Mouse (Mus musculus) midbrain, embryonic 10.5 days (tissue): Measurements from ENCODE around the gene Pigl. TPM values are rescaled to one million over a fixed set of nuclear protein-coding genes. Genes with fewer than 3 reads are reported as not detected.
"Not testable (repeated sequence)": the region's sequence is repeated elsewhere in the genome, so short reads cannot be mapped to it uniquely, and the experiment has no call there.

Experiments used
- DNase-seq: peaks from one replicate; pipeline ENCODE4 v3.0.0-alpha.2; 2017; ENCODE audit warnings: low spot score
- H3K27ac ChIP-seq: fragments of 300-500 bp; sonication (generic); replicated peaks from 2 replicates; pipeline ENCODE4 v1.5.1; 2016; ENCODE audit warnings: mild to moderate bottlenecking
- H3K27me3 ChIP-seq: fragments of 300-500 bp; sonication (generic); 2 replicates; pipeline ENCODE4 v1.6.1; 2016; ENCODE audit warnings: low read depth, mild to moderate bottlenecking; ENCODE audit not compliant: poor library complexity, severe bottlenecking
- H3K36me3 ChIP-seq: fragments of 300-500 bp; sonication (generic); 2 replicates; pipeline ENCODE4 v1.6.1; 2016; ENCODE audit warnings: mild to moderate bottlenecking, moderate library complexity
- H3K4me1 ChIP-seq: fragments of 300-500 bp; sonication (generic); 2 replicates; pipeline ENCODE4 v1.6.1; 2016
- H3K4me3 ChIP-seq: fragments of 300-500 bp; sonication (generic); 2 replicates; pipeline ENCODE4 v1.5.1; 2016; ENCODE audit warnings: mild to moderate bottlenecking, moderate library complexity
- H3K9me3 ChIP-seq: fragments of 300-500 bp; sonication (generic); replicated peaks from 2 replicates; pipeline ENCODE4 v1.6.1; 2016; ENCODE audit warnings: mild to moderate bottlenecking
- WGBS: fragments of 180-500 bp; shearing (Covaris S2); methylation state at CpG from one replicate; pipeline ENCODE4 v1.1.7; 2016; 5-methylcytosine and 5-hydroxymethylcytosine counted together
- polyA plus RNA-seq: library from polyadenylated mRNA; unstranded; fragments of >200 nt; fragmentation: Nextera tagmentation; extraction: Ambion mirVana; gene quantifications from 2 replicates; pipeline ENCODE4 v1.2.1, GENCODE M21; 2016

The Pigl gene
- polyA plus RNA-seq, 1 experiment from 2014 or later, result 16.4 TPM

DNA sequence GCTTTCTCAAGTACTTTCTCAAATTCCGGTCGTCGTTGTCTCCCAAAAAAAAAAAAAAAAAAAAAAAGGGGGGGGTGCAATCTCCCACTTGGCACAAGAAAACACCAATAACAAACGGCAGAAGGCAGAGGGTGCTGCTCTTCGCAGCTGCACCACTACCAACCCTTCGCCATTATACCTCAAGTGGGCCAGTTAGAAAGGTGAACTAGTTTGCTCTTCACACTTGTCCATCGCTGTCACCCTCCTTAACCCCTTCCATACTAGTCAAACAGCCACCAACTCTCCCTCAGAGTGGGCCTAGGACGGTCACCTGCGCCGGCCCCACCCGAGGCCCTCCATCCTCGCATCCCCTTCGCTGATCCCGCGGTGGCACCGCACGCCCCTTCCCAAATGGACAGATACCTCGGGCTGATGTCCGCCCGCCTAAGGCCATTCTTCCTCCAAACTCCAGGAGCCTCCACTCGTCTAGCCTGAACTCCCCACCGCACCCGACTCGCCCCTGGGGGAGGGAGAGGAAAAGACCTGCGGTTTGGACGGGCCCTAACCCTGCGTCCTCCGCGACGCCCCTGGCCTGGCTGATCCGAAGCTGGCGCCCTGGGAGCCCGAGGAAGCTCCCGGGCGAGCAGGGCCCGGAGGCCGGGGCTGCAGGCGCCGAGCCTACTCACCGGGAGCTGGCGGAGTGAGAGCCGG lies 1.6 kb upstream of the Pigl start:
- H3K4me1 ChIP-seq, result peaks cover 29% of the 10 kb centered on the region
- DNase-seq, result peak; percentile 78
- WGBS, result 0% methylated on average over 42 of the region's 42 CpGs
- no peaks in the 10 kb centered on the region for H3K27me3 ChIP-seq
- peaks cover 16% of the 10 kb centered on the region; the same call in 1 of the 2 replicates for H3K36me3 ChIP-seq
- peak overlapping the region; percentile 94 for H3K4me3 ChIP-seq
- H3K27ac ChIP-seq, result peak overlapping the region; percentile 99
- H3K9me3 ChIP-seq, result no peaks in the 10 kb centered on the region

DNA sequence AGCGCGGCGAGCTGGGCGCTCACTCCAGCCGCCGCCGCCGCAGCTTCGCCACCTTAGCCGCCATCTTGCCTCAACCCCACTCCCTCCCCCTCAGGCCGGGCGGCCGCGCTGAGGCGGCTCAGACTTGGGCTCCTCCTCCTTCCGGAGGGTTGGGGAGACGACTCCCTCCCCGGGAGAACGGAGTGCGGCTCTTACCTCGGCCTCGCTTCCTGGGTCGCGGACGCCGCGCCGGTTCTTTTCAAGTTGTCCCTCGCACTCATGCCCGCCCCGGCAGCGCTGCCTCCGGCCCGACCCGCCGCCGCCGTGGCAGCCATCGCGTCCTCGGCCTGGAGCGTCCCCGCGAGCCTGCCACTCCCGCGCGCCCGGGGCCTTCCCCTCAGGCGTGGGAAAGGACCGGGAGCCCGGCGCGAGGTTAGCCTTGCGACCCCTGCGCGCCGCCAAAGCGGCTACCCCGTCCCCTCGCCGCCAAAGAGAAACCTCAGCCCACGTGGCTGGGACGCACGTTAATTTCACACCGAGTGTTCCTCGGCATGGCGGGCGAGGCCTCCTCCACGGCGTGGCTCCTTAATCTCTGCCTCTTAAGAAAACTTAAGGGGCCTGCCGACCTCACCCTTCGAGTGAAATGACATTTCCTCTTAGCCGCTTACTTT lies 894 bp upstream of the Pigl start:
- no peaks in the 10 kb centered on the region for H3K27me3 ChIP-seq
- WGBS, result under 1% methylated on average over 71 of the region's 73 CpGs
- peak; percentile 91 for DNase-seq

DNA sequence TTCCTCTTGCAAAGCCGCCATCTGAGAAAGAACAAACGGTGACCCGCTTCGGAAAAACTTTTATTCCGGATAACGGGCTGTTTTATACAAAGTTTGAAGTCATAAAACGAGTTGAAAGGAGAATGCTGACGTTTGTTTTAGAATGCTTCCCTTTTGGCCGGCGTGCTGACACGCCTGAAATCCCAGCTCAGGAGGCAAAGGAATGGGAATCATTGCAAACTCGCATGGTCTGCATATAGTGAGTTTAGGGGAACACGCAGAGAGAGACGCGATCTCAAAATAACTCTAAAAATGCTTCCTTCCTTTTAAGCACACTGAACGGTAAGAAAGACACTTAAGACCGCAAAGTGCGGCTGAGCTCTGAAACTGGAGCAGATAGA lies 379 bp upstream of the Pigl start:
- Histone ChIP-seq H3K4me3 (peak overlapping the region; percentile 94), H3K27me3 (no peaks in the 10 kb centered on the region), H3K27ac (peak overlapping the region; percentile 99), H3K4me1 (peaks cover 29% of the 10 kb centered on the region), H3K9me3 (no peaks in the 10 kb centered on the region), H3K36me3 (0 out of 2 replicates have a peak, but pooled peaks cover 12% of the 10 kb centered on the region)
- WGBS, result under 1% methylated on average over 18 of the region's 18 CpGs
- DNase-seq, result no peak

More for the DNA sequence above, 894 bp upstream of the Pigl start:
- Histone ChIP-seq H3K4me1 (peaks cover 29% of the 10 kb centered on the region), H3K27ac (peak overlapping the region; percentile 99), H3K9me3 (no peaks in the 10 kb centered on the region), H3K36me3 (0 out of 2 replicates have a peak, but pooled peaks cover 14% of the 10 kb centered on the region), H3K4me3 (peak overlapping the region; percentile 94)

DNA sequence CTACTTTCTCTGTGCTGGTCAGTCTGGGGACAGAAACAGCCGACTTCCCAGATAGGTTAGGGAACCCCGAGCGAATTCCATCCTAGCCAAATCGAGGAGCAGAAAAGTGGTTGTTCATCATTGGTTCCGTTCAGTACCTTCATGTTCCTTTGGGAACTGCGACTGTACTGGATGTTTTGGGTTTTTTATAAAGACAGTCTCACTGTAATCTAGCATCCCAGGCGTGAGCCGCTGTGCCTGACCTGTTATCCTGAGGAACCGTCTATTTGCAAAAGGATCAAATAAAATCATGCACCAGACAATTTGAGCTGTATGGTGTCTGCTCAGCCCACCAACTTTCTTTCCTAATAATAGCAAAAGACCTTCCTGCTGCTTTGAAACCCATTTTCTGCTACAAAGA lies 520 bp downstream of the Pigl start:
- WGBS, result 2% methylated on average over 9 of the region's 9 CpGs
- 0 out of 2 replicates have a peak, but pooled peaks cover 5% of the 10 kb centered on the region for H3K36me3 ChIP-seq
- peak overlapping the region; percentile 99 for H3K27ac ChIP-seq

DNA sequence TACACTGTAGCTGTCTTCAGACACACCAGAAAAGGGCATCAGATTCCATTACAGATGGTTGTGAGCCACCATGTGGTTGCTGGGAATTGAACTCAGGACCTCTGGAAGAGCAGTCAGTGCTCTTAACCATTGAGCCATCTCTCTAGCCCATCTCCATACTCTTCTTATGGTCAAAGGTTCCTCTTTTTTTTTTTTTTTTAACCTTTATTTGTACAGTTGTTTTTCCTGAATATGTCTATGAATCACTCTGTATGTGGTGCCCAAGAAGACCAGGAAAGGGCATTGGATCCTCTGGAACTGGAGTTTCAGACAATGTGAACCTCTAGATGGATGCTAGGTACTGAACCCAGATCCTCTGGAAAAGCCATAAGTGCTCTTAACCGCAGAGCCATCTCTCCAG lies 4.3 kb downstream of the Pigl start:
- not testable (repeated sequence) for H3K4me3 ChIP-seq, H3K36me3 ChIP-seq, DNase-seq, H3K27me3 ChIP-seq, H3K9me3 ChIP-seq, H3K27ac ChIP-seq
- 94% methylated on average over 1 of the region's 1 CpGs for WGBS
- peaks cover 12% of the 10 kb centered on the region for H3K4me1 ChIP-seq

More for the DNA sequence above, 520 bp downstream of the Pigl start:
- Histone ChIP-seq H3K4me1 (peaks cover 29% of the 10 kb centered on the region), H3K9me3 (no peaks in the 10 kb centered on the region), H3K27me3 (no peaks in the 10 kb centered on the region), H3K4me3 (peak overlapping the region; percentile 94)
- no peak for DNase-seq

DNA sequence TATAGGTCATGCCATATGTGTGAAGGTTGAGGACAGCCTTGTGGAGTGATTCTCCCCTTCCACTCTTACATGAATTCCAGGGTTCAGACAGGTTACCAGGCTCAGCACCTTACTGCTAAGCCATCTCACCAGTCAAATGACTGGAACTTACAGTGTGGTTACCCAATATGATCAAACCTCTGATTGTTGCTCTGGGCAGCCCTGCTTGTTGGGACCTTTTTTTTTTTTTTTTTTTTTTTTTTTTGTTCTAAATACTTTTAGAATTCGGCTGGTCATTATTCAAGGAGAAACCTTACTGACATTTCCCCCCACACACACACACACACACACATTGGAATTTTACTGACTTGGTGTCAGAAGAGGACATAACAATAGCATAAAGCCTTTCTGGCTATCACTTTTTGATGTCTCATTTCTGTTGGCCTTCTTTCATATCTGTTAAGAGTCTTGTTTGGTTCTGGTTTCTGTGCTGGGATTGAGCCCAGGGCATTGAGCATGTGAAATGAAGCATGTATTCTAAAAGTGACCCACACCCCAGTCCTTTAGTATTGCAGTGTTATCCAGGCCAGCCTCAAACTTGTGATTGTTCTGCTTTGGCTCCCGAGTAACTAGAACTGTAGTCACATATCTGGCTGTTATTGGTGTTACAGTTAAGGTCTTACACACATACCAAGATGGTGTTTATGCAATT lies 5.1 kb downstream of the Pigl start:
- no peaks in the 10 kb centered on the region for H3K9me3 ChIP-seq
- WGBS, result 81% methylated on average over 2 of the region's 2 CpGs
- H3K27ac ChIP-seq, result no peak overlapping the region
- 0 out of 2 replicates have a peak, but pooled peaks cover 2% of the 10 kb centered on the region for H3K36me3 ChIP-seq
- DNase-seq, result no peak
- no peak overlapping the region for H3K4me3 ChIP-seq
- peaks cover 10% of the 10 kb centered on the region for H3K4me1 ChIP-seq
- H3K27me3 ChIP-seq, result no peaks in the 10 kb centered on the region

DNA sequence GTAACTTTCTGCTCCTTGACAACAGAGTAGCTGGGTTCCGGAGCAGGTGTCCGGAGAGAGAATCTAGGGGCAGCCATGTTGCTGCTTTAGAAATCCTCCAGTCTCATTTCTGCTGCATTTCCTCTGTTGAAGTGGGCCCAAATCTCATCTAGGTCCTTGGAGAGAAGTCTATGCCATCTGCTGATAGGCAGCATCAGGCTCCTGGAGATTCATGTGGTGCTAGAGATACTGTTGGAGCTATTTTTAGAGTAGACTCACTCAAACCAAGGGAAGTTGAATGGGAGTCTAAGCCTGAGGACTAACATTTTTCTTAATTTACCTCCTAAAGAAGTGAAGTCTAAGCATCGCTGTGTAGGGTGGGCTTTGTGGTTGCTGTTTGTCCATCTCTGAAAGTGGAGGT lies 6.4 kb downstream of the Pigl start:
- 0 out of 2 replicates have a peak, but pooled peaks cover 2% of the 10 kb centered on the region for H3K36me3 ChIP-seq
- H3K4me3 ChIP-seq, result no peak overlapping the region
- 93% methylated on average over 3 of the region's 3 CpGs for WGBS
- H3K4me1 ChIP-seq, result no peaks in the 10 kb centered on the region
- no peaks in the 10 kb centered on the region for H3K27me3 ChIP-seq
- H3K9me3 ChIP-seq, result no peaks in the 10 kb centered on the region
- no peak overlapping the region for H3K27ac ChIP-seq
- DNase-seq, result no peak

DNA sequence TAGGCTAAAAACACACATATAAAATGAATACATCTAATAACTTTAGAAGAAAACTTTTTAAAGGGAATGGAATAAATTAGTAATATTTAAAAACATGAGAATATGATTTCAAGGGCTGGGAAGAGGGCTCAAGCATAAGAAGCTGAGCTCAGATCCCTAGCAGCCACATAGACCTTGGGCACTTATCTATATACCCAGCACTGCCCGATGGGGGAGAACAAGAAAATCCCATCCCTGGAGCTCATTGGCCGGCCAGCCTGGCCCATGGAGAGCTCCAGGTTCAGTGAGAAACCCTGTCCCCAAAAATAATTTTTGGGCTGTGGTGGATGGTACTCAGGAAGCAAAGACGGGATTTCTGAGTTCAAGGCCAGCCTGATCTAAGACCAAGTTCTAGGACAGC lies 7.6 kb downstream of the Pigl start:
- WGBS, result 89% methylated on average over 3 of the region's 3 CpGs
- Histone ChIP-seq H3K27me3 (no peaks in the 10 kb centered on the region), H3K36me3 (0 out of 2 replicates have a peak, but pooled peaks cover 2% of the 10 kb centered on the region), H3K4me3 (no peak overlapping the region), H3K27ac (no peak overlapping the region), H3K4me1 (no peaks in the 10 kb centered on the region), H3K9me3 (no peaks in the 10 kb centered on the region)
- DNase-seq, result no peak

DNA sequence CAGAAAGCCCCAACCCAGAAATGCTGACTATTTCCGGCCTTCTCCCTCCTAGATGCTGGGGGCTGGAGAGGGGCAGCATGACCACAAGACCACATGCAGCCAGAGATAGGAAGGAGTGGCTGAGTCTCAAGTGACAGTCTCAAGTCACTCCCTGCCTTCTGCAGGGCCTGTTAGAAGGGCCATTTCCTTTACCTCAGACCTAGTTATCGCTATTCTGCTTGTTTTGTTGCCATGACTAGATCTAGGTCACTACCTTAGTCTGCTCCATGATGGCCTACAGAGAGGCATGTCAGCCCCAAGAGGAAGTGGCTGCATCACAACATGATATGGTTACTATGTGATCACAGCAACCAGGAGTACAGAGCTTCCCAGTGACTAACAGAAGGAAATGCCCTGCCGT lies 8.3 kb downstream of the Pigl start:
- Histone ChIP-seq H3K4me1 (no peaks in the 10 kb centered on the region), H3K9me3 (no peaks in the 10 kb centered on the region), H3K36me3 (0 out of 2 replicates have a peak, but pooled peaks cover 2% of the 10 kb centered on the region), H3K27ac (no peak overlapping the region), H3K27me3 (no peaks in the 10 kb centered on the region), H3K4me3 (no peak overlapping the region)
- no peak for DNase-seq
- WGBS, result 85% methylated on average over 3 of the region's 3 CpGs

DNA sequence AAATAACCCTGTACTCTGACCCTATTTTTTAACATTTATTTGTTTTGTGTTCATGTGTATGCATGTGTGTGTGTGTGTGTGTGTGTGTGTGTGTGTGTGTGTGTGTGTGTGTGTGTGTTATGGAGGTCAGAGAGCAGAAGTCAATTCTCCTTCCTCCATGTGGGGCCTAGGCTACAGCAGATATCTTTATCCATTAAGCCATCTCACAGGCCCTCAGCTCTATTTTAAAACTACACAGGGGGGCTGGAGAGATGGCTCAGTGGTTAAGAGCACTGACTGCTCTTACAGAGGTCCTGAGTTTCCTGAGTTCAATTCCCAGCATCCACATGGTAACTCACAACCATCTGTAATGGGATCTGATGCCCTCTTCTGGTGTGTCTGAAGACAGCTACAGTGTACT lies 9.0 kb downstream of the Pigl start:
- not testable (repeated sequence) for H3K27me3 ChIP-seq, H3K36me3 ChIP-seq, DNase-seq, H3K9me3 ChIP-seq, H3K4me3 ChIP-seq, H3K4me1 ChIP-seq, H3K27ac ChIP-seq

DNA sequence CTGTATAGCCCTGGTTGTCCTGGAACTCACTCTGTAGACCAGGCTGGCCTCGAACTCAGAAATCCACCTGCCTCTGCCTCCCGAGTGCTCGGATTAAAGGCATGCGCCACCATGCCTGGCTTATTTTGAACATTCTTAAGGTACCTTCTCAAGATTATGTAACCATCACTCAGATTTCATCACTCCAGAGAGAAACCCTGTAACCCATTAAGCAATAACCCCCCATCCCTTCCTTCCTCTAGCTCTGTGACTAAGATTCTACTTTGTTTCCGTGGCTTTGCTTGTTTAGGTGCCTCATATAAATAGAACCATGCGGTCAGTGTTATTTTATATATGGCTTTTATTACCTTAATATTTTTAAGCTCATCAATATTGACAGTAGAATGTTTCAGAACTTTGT lies 12.2 kb downstream of the Pigl start:
- Histone ChIP-seq H3K27me3 (no peaks in the 10 kb centered on the region), H3K9me3 (no peaks in the 10 kb centered on the region), H3K4me3 (no peak overlapping the region), H3K27ac (no peak overlapping the region), H3K36me3 (no peaks in the 10 kb centered on the region; the same call in 1 of the 2 replicates), H3K4me1 (no peaks in the 10 kb centered on the region)
- DNase-seq, result no peak
- 94% methylated on average over 6 of the region's 6 CpGs for WGBS

DNA sequence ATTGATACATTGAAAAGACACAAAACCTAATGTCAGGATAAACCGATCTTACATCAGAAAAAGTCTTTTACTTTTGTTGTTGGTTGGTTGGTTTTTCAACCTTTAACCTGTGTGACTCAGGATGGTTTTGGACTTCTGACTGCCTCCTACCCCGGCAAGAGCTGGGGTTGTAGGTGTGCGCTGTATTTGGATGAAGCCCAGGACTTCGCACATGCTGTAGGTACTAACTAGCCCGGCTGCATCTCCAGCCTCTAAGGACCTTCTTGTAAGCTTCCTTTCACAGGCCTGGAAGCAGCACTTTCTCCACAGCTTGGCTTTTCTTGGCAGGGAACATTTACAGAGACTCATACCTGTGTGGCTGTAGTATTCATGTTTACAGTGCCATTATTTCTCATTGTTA lies 15.3 kb downstream of the Pigl start:
- no peak overlapping the region for H3K4me3 ChIP-seq
- H3K27me3 ChIP-seq, result no peaks in the 10 kb centered on the region
- H3K27ac ChIP-seq, result no peak overlapping the region
- no peaks in the 10 kb centered on the region; the same call in 1 of the 2 replicates for H3K36me3 ChIP-seq
- DNase-seq, result no peak
- H3K4me1 ChIP-seq, result no peaks in the 10 kb centered on the region
- no peaks in the 10 kb centered on the region for H3K9me3 ChIP-seq
- 94% methylated on average over 5 of the region's 5 CpGs for WGBS

DNA sequence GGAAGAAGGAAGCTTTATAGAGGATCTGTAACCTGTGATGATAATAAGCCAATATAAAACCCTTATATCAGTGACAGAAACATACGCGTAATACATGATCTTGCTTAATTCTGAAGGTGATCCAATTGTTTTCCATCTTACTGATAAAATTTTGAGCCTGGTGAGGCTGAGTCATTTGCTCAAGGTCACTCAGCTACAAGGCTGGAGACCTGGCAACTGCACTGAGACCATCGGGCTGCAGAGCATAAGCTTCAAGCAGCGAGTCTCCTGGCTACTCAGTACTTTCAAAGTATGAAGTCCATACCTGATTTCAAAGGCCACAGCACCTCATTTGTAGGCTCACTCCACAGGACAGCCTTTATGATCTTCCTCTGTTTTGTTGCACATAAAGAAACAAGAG lies 17.9 kb downstream of the Pigl start:
- Histone ChIP-seq H3K4me3 (no peak overlapping the region), H3K4me1 (peaks cover 4% of the 10 kb centered on the region; the same call in 1 of the 2 replicates), H3K27ac (no peak overlapping the region), H3K36me3 (no peaks in the 10 kb centered on the region; the same call in 1 of the 2 replicates), H3K27me3 (no peaks in the 10 kb centered on the region), H3K9me3 (no peaks in the 10 kb centered on the region)
- WGBS, result 94% methylated on average over 4 of the region's 4 CpGs
- DNase-seq, result no peak
